ENCODE assay signal across 8 mouse cellular contexts in genomic region chr11:50290486-50291225, GRCm38 (mm10). TPM values are rescaled to one million over a fixed set of nuclear protein-coding genes. Genes with fewer than 3 reads are reported as not detected.
A peak's percentile ranks its signal among the peaks of the same experiment; 100 is the strongest.
DNase-seq lines count a peak whose midpoint lies in the region; ATAC-seq and TF ChIP-seq lines count a peak whose summit lies in the region.

No protein-coding gene starts in this region.

- no peak for ATAC-seq in heart, embryonic 14.5 days (ENCODE audit: insufficient number of reproducible peaks, insufficient read depth, low FRiP score, low read depth)
- ATAC-seq in liver, embryonic 12.5 days: no peak

- H3K9ac ChIP-seq in ES-E14 (ENCODE audit: insufficient read depth, low read depth, low read length, poor library complexity, severe bottlenecking): peak overlapping the region; percentile 61
- H3K9ac ChIP-seq in heart, embryonic 14.5 days (ENCODE audit: low read length): peak overlapping the region; percentile 100
- peak overlapping the region; percentile 99 for H3K9ac ChIP-seq in liver, embryonic 12.5 days

- peak overlapping the region; percentile 89 for H3K4me2 ChIP-seq in heart, embryonic 14.5 days (ENCODE audit: low read length)
- H3K4me2 ChIP-seq in liver, embryonic 12.5 days: peak overlapping the region; percentile 78

- peak; percentile 84 for DNase-seq in heart, adult 11 months
- DNase-seq in heart, adult 18-20 months: no peak
- no peak for DNase-seq in ES-E14 (ENCODE audit: low read depth, low spot score)
- DNase-seq in right cerebral cortex, adult 2 months (ENCODE audit: low spot score in 2 of 2): no peak
- DNase-seq in right cerebral cortex, postnatal 14 days: no peak
- DNase-seq in c-Kit-positive CD71-positive TER-119-positive erythroid progenitor cells, embryonic 14.5 days (ENCODE audit: low spot score): no peak

- WGBS in heart, embryonic 14.5 days: 17% methylated on average over 20 of the region's 20 CpGs
- WGBS in liver, embryonic 12.5 days (ENCODE audit: insufficient replicate concordance): 29% methylated on average over 20 of the region's 20 CpGs

- peaks cover 18% of the 10 kb centered on the region for H3K36me3 ChIP-seq in ES-E14 (ENCODE audit: control insufficient read depth, insufficient read depth, low read length, poor library complexity, severe bottlenecking)
- H3K36me3 ChIP-seq in heart, embryonic 14.5 days (ENCODE audit: control insufficient read depth, insufficient read depth, low read length): peaks cover 66% of the 10 kb centered on the region
- peaks cover 57% of the 10 kb centered on the region for H3K36me3 ChIP-seq in liver, embryonic 12.5 days

- H3K4me1 ChIP-seq in ES-E14 (ENCODE audit: control insufficient read depth in 2 of 2, insufficient read depth in 2 of 2, low read length in 2 of 2, poor library complexity in 1 of 2): peaks cover 0 to 3% of the 10 kb centered on the region in 2 experiments; a peak in 1 of 4 replicates
- H3K4me1 ChIP-seq in heart, embryonic 14.5 days (ENCODE audit: control insufficient read depth in 2 of 2, insufficient read depth in 2 of 2, low read length in 2 of 2): peaks cover 6 to 17% of the 10 kb centered on the region in 2 experiments
- peaks cover 53% of the 10 kb centered on the region for H3K4me1 ChIP-seq in liver, embryonic 12.5 days

- no peak overlapping the region for H3K27ac ChIP-seq in ES-E14 (ENCODE audit: insufficient read depth, low read depth, low read length, poor library complexity, severe bottlenecking)
- H3K27ac ChIP-seq in heart, embryonic 14.5 days (replicated peaks in 1 of 2; ENCODE audit: control insufficient read depth in 1 of 2, insufficient read depth in 1 of 2, low read depth in 2 of 2, low read length in 2 of 2): peak overlapping the region; percentile 99
- peak overlapping the region; percentile 96 for H3K27ac ChIP-seq in liver, embryonic 12.5 days

- in situ Hi-C loops in ES-E14 (cut with MboI; ENCODE audit: low sequenced_read_pairs in 2 of 2, unreplicated experiment in 2 of 2): no loop called here

- peak overlapping the region; percentile 86 to 89 for H3K4me3 ChIP-seq in ES-E14 (ENCODE audit: insufficient read depth in 1 of 2, low read depth in 1 of 2, low read length in 2 of 2, poor library complexity in 1 of 2, severe bottlenecking in 1 of 2)
- peak overlapping the region; percentile 95 to 99 for H3K4me3 ChIP-seq in heart, embryonic 14.5 days (ENCODE audit: control insufficient read depth in 1 of 2, insufficient read depth in 1 of 2, low read depth in 1 of 2, low read length in 2 of 2)
- peak overlapping the region; percentile 89 for H3K4me3 ChIP-seq in liver, embryonic 12.5 days

- H3K27me3 ChIP-seq in heart, embryonic 14.5 days (ENCODE audit: control insufficient read depth, insufficient read depth, low read length): no peaks in the 10 kb centered on the region
- no peaks in the 10 kb centered on the region for H3K27me3 ChIP-seq in liver, embryonic 12.5 days (replicated peaks)

- H3K9me3 ChIP-seq in ES-E14 (ENCODE audit: control insufficient read depth, insufficient read depth, low read depth, low read length): no peaks in the 10 kb centered on the region
- H3K9me3 ChIP-seq in heart, embryonic 14.5 days (ENCODE audit: control insufficient read depth, low read length): no peaks in the 10 kb centered on the region
- no peaks in the 10 kb centered on the region for H3K9me3 ChIP-seq in liver, embryonic 12.5 days (replicated peaks)

TF ChIP-seq in ES-E14, 5 proteins besides CTCF, POLR2A, EP300 and RAD21:
- TF ChIP-seq MAFK (IDR thresholded peaks at IDR 0.05; ENCODE audit: insufficient read depth, low read depth, low read length): no peak
- no peak for TF ChIP-seq ZNF384 (IDR thresholded peaks at IDR 0.05; ENCODE audit: low read depth, low read length)
- TF ChIP-seq ZC3H11A (IDR thresholded peaks at IDR 0.05; ENCODE audit: borderline replicate concordance, low read depth, low read length): no peak
- no peak for TF ChIP-seq CHD2 (IDR thresholded peaks at IDR 0.05; ENCODE audit: low read depth, low read length)
- TF ChIP-seq HCFC1 (IDR thresholded peaks at IDR 0.05; ENCODE audit: borderline replicate concordance, insufficient read depth, low read length): no peak
TF ChIP-seq in ES-E14: peak in this region for 0.

RNA-seq across cellular contexts. Expression of gene Maml1, which starts 1.5 kb away (rescaled TPM):
- 1 to 10 TPM; 8.8 to 9.6 TPM for total RNA-seq in heart, adult 18-20 months (2021)
- 7.4 and 7.6 TPM in 2 replicates for total RNA-seq in ES-E14 (2012; rRNA removed)
- 5.2 and 5.6 TPM in 2 replicates for polyA plus RNA-seq in heart, embryonic 14.5 days (2014; fragmentation: Nextera tagmentation; extraction: Ambion mirVana)
- polyA plus RNA-seq in liver, embryonic 12.5 days (2016; fragmentation: Nextera tagmentation; extraction: Ambion mirVana): 3.2 and 3.3 TPM in 2 replicates

RNA-seq across cellular contexts. Expression of gene Canx, which starts 34.8 kb away (rescaled TPM):
- 100 to 1,000 TPM; 311 to 325 TPM for total RNA-seq in heart, adult 18-20 months (2021)
- total RNA-seq in ES-E14 (2012; rRNA removed): 970 and 1,175 TPM in 2 replicates
- polyA plus RNA-seq in heart, embryonic 14.5 days (2014; fragmentation: Nextera tagmentation; extraction: Ambion mirVana): 197 and 211 TPM in 2 replicates
- polyA plus RNA-seq in liver, embryonic 12.5 days (2016; fragmentation: Nextera tagmentation; extraction: Ambion mirVana): 255 and 264 TPM in 2 replicates

RNA-seq across cellular contexts. Expression of gene Ltc4s, which starts 52.2 kb away (rescaled TPM):
- 10 to 100 TPM in 1 of 2 experiments, 1 to 10 TPM in 1; 5.9 to 10.2 TPM for total RNA-seq in heart, adult 18-20 months (2021)
- 1.9 and 2.3 TPM in 2 replicates for total RNA-seq in ES-E14 (2012; rRNA removed)
- polyA plus RNA-seq in heart, embryonic 14.5 days (2014; fragmentation: Nextera tagmentation; extraction: Ambion mirVana): 1.8 and 1.9 TPM in 2 replicates
- 0.87 and 1.0 TPM in 2 replicates for polyA plus RNA-seq in liver, embryonic 12.5 days (2016; fragmentation: Nextera tagmentation; extraction: Ambion mirVana)
